Mouse (Mus musculus) thymus, adult 2 months (tissue): ENCODE measurements around the gene Dhrs7b. TPM values are rescaled to one million over a fixed set of nuclear protein-coding genes. Genes with fewer than 3 reads are reported as not detected.

ENCODE experiments used
- DNase-seq: peaks from one replicate; pipeline ENCODE4 v3.0.0; 2021
- H3K27ac ChIP-seq: fragments of 200-500 bp; 2 replicates; pipeline ENCODE4 v1.5.1; 2012; ENCODE audit warnings: low read length, control low read depth; ENCODE audit not compliant: control insufficient read depth, insufficient read depth
- H3K27me3 ChIP-seq: fragments of 200-500 bp; 2 replicates; pipeline ENCODE4 v1.6.1; 2012; ENCODE audit warnings: mild to moderate bottlenecking, low read length, moderate library complexity, mixed read lengths; ENCODE audit not compliant: control insufficient read depth, insufficient read depth
- H3K36me3 ChIP-seq: fragments of 200-500 bp; 2 replicates; pipeline ENCODE4 v1.6.1; 2012; ENCODE audit warnings: mild to moderate bottlenecking, low read length, moderate library complexity; ENCODE audit not compliant: control insufficient read depth, insufficient read depth
- H3K4me1 ChIP-seq: fragments of 200-500 bp; replicated peaks from 2 replicates; pipeline ENCODE4 v1.6.1; 2012; ENCODE audit warnings: low read length; ENCODE audit not compliant: control insufficient read depth, insufficient read depth
- H3K4me3 ChIP-seq: fragments of 200-500 bp; 2 replicates; pipeline ENCODE4 v1.5.1; 2012; ENCODE audit warnings: mild to moderate bottlenecking, low read length, control low read depth, moderate library complexity; ENCODE audit not compliant: control insufficient read depth, insufficient read depth
- CTCF ChIP-seq: fragments of 200-500 bp; IDR thresholded peaks from 2 replicates; pipeline ENCODE4 v1.5.1; 2012; ENCODE audit warnings: mild to moderate bottlenecking, control low read depth, low read length, moderate library complexity, borderline replicate concordance; ENCODE audit not compliant: control insufficient read depth, poor library complexity, insufficient read depth; ENCODE audit errors: extremely low read depth
- POLR2A ChIP-seq: fragments of 200-500 bp; IDR thresholded peaks from 2 replicates; pipeline ENCODE4 v1.6.1; 2012; ENCODE audit warnings: mild to moderate bottlenecking, low read length, control low read depth, moderate library complexity; ENCODE audit not compliant: control insufficient read depth, poor library complexity, insufficient read depth; ENCODE audit errors: extremely low read depth
- WGBS: fragments of 180-500 bp; shearing (Covaris S2); methylation state at CpG from one replicate; pipeline ENCODE4 v1.1.7; 2018; 5-methylcytosine and 5-hydroxymethylcytosine counted together
- polyA plus RNA-seq: library from polyadenylated mRNA; depleted of rRNA; stranded (reverse); fragments of >200 nt; gene quantifications from 2 replicates; pipeline ENCODE4 v1.2.3, GENCODE M21; 2012

Gene Dhrs7b
- polyA plus RNA-seq, 1 experiment, result 17.3 TPM

- TF ChIP-seq POLR2A, result no peak
- no peak for TF ChIP-seq CTCF
- Histone ChIP-seq H3K27me3 (no peaks in the 10 kb centered on the region), H3K27ac (no peak overlapping the region), H3K36me3 (no peaks in the 10 kb centered on the region), H3K4me3 (no peak overlapping the region), H3K4me1 (no peaks in the 10 kb centered on the region)
- no peak for DNase-seq
- WGBS, result 82% methylated on average over 2 of the region's 2 CpGs
Measured at GRCm38 (mm10) chr11:60823771-60824170, 6.7 kb upstream of the Dhrs7b start.

- TF ChIP-seq POLR2A (no peak), CTCF (no peak)
- no peak overlapping the region for H3K27ac ChIP-seq
- 95% methylated on average over 3 of the region's 3 CpGs for WGBS
- no peak overlapping the region for H3K4me3 ChIP-seq
- DNase-seq, result no peak
- no peaks in the 10 kb centered on the region for H3K36me3 ChIP-seq
- no peaks in the 10 kb centered on the region for H3K4me1 ChIP-seq
- no peaks in the 10 kb centered on the region for H3K27me3 ChIP-seq
Measured at GRCm38 (mm10) chr11:60825191-60825590, 5.2 kb upstream of the Dhrs7b start.

GRCm38 (mm10) chr11:60826700-60827099 lies 3.7 kb upstream of the Dhrs7b start:
- WGBS, result 8% methylated on average over 1 of the region's 1 CpGs
- DNase-seq, result no peak
- Histone ChIP-seq H3K36me3 (no peaks in the 10 kb centered on the region), H3K27me3 (no peaks in the 10 kb centered on the region), H3K4me3 (no peak overlapping the region), H3K4me1 (peaks cover 5% of the 10 kb centered on the region), H3K27ac (no peak overlapping the region)
- TF ChIP-seq POLR2A (no peak), CTCF (no peak)

GRCm38 (mm10) chr11:60827241-60827945 lies 3.0 kb upstream of the Dhrs7b start:
- H3K4me1 ChIP-seq, result peaks cover 5% of the 10 kb centered on the region
- DNase-seq, result no peak
- no peak overlapping the region for H3K4me3 ChIP-seq
- WGBS, result 72% methylated on average over 4 of the region's 4 CpGs
- H3K36me3 ChIP-seq, result no peaks in the 10 kb centered on the region
- H3K27ac ChIP-seq, result no peak overlapping the region
- TF ChIP-seq POLR2A (no peak), CTCF (no peak)
- H3K27me3 ChIP-seq, result no peaks in the 10 kb centered on the region

- WGBS, result 29% methylated on average over 2 of the region's 2 CpGs
- Histone ChIP-seq H3K4me3 (no peak overlapping the region), H3K27me3 (no peaks in the 10 kb centered on the region), H3K27ac (no peak overlapping the region), H3K4me1 (peaks cover 5% of the 10 kb centered on the region), H3K36me3 (no peaks in the 10 kb centered on the region)
- TF ChIP-seq POLR2A (no peak), CTCF (no peak)
- DNase-seq, result no peak
Measured at GRCm38 (mm10) chr11:60828903-60829302, 1.5 kb upstream of the Dhrs7b start.

GRCm38 (mm10) chr11:60836897-60837296 lies 6.5 kb downstream of the Dhrs7b start:
- Histone ChIP-seq H3K27me3 (no peaks in the 10 kb centered on the region), H3K27ac (no peak overlapping the region), H3K4me1 (no peaks in the 10 kb centered on the region; the same call in 1 of the 2 replicates), H3K4me3 (no peak overlapping the region), H3K36me3 (no peaks in the 10 kb centered on the region)
- no peak for TF ChIP-seq POLR2A
- TF ChIP-seq CTCF, result no peak
- no peak for DNase-seq
- 96% methylated on average over 6 of the region's 6 CpGs for WGBS
